Mouse (Mus musculus) lung, postnatal 0 days (tissue): Measurements from ENCODE around the gene Snf8.

Source experiments
- CTCF ChIP-seq: IDR thresholded peaks from 2 replicates; pipeline ENCODE4 v1.5.1; 2016; ENCODE audit warnings: antibody characterized with exemption, mild to moderate bottlenecking
- EP300 ChIP-seq: IDR thresholded peaks from 2 replicates; pipeline ENCODE4 v1.6.1; 2016; ENCODE audit warnings: antibody characterized with exemption, mild to moderate bottlenecking, control low read depth

GRCm38 (mm10) chr11:96035133-96035532 lies 448 bp downstream of the Snf8 start:
- TF ChIP-seq CTCF (no peak), EP300 (no peak)
